Mouse (Mus musculus): ENCODE results near the gene Tacc2. TPM values are rescaled to one million over a fixed set of nuclear protein-coding genes. Genes with fewer than 3 reads are reported as not detected.

Gene Tacc2
- polyA plus RNA-seq, 3 experiments from 2014 or later, result 3.7 to 8.8 (median 6.6) TPM

DNA sequence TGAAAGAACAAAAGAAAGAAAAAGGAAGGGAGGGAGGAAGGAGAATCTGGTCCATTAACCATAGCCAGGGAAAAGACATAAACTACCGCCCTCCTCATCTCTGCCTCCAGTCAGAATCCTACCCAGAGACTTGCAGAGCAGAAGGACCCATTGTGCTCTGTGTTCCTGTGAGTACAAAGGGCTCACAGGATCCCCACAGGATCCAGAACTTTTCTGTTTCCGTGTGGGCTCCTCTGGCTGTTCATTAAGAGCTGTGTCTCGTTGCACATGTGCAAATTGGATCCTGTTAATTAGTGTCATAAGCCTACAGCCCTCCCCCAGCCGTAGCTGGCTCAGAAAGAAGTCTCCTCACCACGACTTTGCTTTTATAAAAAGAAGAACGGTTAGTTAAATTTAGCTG is 155.7 kb downstream of the Tacc2 start:
- ATAC-seq, result no peak

DNA sequence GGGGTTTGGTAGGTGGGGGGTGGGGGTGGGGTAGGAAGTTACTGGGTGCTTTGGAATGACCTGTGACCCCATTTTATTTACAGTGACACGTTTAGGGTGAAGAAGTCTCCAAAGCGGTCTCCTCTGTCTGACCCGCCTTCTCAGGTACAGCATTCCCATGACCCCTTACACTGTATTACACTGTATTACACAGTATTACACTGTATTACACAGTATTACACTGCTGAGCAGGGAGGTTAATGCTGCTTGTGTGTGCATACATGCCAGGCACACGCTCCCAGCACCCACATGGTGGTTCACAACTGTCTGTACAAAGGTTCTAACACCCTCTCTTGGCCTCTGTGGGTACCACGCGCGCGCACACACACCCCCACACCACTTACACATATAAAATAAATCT is 156.2 kb downstream of the Tacc2 start:
- ATAC-seq, result no peak

DNA sequence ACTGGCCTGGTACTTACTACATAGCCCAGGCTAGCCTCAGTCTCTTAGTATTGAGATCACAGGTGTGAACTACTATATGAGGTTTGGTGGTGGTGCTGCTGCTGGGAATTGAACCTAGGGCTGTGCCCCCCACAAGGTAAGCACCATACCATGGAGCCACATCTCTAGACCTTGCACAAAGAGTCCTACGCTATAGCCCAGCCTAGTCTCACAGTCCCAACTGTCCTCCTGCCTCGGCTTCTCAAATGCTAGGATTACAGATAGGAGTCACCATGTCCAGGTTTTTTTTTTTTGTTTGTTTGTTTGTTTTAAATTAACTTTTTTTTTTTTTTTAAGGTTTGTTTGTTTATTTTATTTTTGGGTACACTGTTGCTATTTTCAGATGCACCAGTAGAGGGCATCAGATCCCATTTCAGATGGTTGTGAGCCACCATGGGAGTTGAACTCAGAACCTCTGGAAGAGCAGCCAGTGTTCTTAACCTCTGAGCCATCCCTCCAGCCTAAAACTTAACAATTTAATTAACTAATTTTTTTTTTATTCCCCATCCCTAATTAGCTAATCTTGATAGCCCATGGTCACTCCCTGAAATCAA is 157.1 kb downstream of the Tacc2 start:
- no peak for ATAC-seq

GRCm38 (mm10) chr7:130741099-130741498 is 163.9 kb downstream of the Tacc2 start:
- no peak for ATAC-seq

- ATAC-seq, result no peak
Measured at GRCm38 (mm10) chr7:130743239-130744025, 166.2 kb downstream of the Tacc2 start.

- ATAC-seq, result no peak
Measured at GRCm38 (mm10) chr7:130749165-130749564, 171.9 kb downstream of the Tacc2 start.

- ATAC-seq, result no peak
Measured at GRCm38 (mm10) chr7:130750752-130751490, 173.7 kb downstream of the Tacc2 start.

DNA sequence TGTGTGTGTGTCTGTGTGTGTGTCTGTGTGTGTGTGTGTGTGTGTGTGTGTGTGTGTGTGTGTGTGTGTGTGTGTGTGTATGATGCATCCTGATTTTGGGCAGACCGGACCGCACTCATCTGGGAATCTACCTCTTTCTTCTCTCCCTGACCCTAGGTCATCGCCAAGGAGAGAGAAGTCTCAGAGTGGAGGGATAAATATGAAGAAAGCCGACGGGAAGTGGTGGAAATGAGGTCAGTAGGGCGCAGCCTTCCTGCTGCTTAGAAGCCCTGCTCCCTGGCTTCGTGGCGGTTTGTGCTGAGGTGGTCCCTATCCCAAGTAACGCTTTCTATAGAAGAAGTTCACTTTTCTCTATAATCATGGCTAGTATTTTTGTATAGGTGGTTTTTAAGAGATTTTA is 174.4 kb downstream of the Tacc2 start:
- no peak for ATAC-seq

- ATAC-seq, result no peak
Measured at GRCm38 (mm10) chr7:130754790-130755189, 177.6 kb downstream of the Tacc2 start.

DNA sequence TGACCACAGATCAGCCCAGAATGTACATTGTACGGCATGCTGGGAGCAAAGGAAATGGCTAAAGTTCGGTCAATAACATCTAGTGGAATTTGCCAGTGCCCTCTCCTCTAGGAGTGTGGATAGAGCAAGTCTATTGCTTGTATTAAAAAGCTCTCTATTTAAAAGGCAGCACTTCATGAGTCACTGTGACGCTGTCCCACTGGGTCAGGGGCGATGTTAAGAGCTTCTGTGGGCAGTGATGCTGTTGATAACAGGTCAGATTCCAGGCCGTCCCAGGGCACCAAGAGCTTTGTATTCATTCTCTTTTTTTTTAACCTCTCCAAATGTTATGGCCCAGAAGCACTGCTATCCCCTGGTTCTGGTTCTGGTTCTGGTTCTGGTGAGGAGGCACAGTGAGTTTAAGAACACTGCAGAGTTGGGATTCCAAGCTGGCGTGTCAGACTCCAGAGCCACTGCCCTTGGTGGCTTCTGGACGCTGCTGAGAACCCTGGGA is 179.2 kb downstream of the Tacc2 start:
- ATAC-seq, result no peak

- ATAC-seq, result no peak
Measured at GRCm38 (mm10) chr7:130757326-130757865, 180.2 kb downstream of the Tacc2 start.

DNA sequence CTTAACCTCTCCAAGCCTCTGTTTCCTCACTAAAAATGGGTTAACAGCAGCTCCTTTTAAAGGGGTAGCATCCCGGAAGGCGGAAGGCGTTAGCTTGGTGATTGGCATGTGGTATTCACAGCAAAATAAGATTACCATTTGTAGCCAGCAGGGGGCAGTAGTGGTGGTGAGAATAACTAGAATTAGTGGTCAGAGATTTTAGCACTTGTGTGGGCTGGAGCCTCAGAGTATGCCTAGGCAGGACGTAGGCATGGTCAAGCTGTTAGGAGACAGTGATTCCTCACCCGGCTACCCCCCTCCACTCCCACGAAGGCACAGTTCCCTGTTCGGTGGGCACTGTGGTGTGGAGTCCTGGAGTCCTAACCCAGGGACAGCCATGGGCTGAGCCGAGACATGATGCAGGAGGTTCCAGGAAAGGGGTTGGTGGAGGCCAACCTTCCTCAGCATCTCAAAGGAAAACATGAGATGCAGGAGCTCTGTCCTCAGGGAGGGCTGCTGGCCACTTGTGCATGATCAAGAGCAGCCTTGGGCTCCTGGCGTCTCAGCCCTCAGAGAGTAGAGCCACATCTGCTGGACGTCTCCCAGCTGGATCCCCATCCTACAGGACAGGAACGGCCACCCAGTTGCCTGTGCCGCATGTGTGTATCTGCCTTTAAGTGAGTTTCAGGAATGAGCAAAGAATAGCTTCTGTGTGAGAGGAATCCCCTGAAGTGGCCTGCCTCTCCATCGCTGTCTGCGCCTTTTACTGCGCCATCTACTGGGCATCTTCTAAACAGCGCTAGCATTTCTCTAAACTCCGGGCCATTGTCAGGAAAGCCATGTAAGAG is 185.0 kb downstream of the Tacc2 start:
- peak; percentile 81 for ATAC-seq

GRCm38 (mm10) chr7:130764160-130764559 is 186.9 kb downstream of the Tacc2 start:
- no peak for ATAC-seq

- ATAC-seq, result no peak
Measured at GRCm38 (mm10) chr7:130766411-130767170, 189.4 kb downstream of the Tacc2 start.

DNA sequence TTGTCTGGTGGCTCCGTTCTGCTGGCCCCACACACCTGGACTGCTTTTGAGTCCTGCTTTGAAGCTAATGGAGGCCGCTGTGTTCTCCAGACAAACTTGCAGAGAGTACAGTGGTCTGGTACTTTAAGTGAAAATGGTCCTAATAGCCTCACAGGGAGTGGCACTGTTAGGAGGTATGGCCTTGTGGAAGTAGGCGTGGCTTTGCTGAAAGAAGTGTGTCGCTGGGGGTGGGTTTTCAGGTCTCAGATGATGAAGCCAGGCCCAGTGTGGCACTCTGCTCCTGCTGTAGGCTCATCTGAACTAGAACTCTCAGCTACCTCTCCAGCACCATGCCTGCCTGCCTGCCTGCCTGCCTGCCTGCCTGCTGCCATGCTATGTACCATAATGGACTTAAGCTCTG is 190.9 kb downstream of the Tacc2 start:
- ATAC-seq, result no peak

DNA sequence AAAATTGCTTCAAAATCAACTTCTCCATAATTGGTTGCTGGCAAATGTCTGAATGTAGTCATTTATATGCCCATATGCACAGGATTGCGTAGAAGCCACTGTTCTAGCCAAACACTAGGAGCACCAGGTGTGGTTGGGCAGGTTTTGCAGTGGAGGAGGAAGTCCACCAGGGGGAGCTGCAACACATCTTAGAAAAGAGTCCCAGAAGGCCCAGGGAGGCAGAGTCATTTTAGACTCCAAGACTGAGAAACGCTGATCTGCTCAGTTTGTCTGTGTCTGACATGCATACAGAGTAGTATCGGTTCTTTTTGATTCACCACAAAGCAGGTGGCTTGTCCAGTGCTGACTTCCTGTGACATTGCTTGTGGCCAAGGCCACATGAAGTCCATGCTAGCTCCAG is 193.5 kb downstream of the Tacc2 start:
- peak; percentile 74 for ATAC-seq

GRCm38 (mm10) chr7:130773171-130773830 is 196.1 kb downstream of the Tacc2 start:
- ATAC-seq, result peak; percentile 71

DNA sequence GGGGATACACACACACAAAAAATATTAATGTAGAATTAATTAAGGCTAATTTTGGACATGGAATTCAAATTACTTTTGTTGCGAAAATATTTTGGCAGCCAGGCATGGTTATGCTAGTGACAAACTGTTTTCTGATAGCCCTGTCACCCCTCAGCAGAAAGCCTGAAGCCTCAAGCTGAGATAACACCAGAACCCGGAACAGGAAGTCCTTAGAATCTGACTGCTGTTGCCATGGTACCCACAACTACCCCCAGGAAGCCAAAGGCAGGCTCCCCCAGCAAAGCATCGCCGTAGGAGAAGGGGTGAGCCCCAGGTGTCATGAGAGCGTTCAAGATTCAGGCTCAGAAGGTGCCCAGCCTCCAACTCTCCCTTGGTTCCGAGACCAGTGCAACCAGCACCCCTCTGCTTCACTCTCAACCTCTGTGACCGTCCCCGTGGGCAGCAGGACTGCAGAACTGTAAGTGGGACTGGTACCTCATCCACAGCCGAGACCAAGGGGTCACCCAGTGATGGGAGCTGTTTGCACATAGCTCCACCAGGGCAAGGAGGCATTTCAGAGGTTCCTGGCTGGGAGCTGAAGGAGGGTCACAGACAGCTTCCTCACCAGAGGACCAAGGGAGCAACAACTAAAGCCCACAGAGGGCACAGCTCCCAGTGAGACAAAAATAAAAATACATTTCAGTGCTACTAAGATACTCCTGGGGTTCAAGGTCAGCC is 196.8 kb downstream of the Tacc2 start, which contains the start of gene Btbd16:
TSS of gene Btbd16 (plus strand) at position 156 of the 717 bp plus-strand sequence.
- peak; percentile 75 for ATAC-seq

DNA sequence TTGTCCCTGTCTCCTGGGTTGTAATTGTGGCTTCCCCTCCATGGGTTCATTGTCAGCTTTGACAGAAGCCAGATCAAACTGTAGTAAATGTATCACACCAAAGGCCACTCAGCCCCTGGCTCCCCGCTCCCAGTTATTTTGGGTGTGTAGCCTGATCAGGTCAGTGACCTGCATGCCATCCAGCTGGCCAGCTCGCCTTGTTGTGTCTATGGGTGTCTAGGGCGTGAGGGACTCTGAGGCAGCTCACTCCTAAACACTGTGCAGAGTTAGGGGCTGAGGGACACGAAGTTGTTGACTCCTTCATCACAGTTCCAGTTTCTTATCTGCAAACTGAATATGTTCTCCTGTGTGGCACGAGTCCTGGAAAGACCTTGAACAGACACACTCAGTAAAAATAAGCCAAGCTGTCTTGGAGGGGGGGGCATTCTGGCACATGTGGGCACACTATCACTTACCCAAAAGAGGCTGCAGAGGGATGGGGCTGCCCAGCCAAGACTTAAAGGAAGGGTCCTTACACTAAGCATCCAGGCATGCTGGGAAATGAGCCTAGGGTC is 203.7 kb downstream of the Tacc2 start:
- ATAC-seq, result no peak

Data from inflammation-experienced regulatory T-cells, adult 6 months (primary cell).